Mouse (Mus musculus): ENCODE data around the gene Tnip2. TPM values are rescaled to one million over a fixed set of nuclear protein-coding genes. Genes with fewer than 3 reads are reported as not detected.

Tnip2 gene
- polyA plus RNA-seq (2014; fragmentation: Illumina TruSeq; extraction: RNeasy Lipid Tissue Mini Kit (QIAGEN cat#74804); ENCODE audit: low read depth, low replicate concordance): 22.8 TPM

DNA sequence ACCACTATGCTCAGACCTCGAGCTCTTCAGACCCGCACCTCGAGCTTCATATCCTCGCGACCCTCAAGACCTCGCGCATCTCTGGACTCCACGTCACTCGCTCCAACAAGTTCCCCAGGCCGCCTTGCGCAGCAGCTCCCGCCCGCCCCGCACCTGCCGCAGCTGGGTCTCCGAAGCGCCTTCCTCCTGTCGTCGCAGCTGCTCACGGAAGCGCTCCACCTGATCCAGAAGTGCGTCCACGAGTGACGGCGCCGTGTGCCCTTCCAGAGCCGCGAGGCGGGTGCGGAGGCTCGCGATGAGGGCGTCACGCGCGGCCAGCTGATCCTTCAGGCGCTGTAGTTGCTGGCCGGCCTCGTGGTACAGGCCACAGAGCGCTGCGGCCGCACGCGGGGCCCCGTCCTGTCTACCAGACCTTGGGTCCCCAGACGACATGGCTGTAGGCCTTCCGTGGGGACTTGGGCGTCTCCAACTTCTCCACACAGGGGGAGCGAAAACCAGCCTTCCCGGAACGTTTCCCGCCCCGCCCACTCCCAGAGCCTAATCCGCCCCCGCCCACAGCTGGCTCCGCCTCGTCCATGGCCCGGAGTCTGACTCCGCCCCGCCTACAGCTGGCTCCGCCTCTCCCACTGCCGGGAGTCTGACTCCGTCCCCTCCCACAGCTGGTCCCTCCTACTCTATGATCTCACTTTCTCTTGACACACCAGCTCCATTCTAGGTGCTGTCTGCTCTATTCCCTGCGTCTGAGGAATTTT is at the start of gene Tnip2:
Tnip2 (minus strand) TSS at position 526 of the 752 bp plus-strand sequence.

DNA sequence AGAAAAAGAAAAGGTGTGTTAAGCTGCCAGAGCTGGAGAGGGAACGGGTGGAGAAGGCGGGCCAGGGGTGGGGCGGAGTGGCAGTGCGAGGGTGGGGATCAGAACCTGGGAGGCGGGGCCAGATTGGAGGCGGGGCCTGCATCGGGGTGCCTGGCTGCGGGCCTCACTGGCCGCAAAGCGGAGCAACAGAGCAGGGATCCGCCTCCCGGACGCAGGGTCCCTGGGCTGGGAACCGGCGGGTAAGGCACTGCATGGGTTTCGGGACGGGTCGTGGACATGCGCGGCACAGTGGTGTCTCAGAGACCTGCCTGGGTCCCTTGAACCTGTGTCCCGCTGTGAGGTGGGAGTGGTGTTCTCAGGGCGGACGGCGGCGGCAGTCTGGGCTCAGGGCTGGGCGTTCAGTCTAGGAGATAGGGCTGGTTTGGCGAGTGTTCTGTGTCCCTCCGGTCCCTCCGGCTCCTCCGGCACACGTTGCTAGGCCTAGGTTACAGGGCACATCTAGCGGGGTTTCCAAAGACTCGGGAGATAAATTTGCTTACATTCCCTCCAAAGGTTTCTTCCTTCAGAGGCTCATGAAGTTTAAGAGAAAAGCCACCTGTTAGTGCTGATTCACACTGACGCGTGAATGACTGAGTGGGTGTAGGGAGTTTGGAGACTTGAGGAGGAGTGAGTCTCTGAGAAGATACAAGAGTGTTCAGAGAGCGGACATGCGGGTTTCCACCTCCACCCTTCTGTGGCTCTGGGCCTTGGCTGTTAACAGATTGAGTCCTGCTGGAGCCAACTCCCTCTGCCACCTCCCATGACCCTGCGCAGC is 12.1 kb upstream of the Tnip2 start, which contains the start of gene Sh3bp2:
Sh3bp2 (plus strand) TSS at position 176 of the 814 bp plus-strand sequence.

Other genes with a start within 250 kb of the Tnip2 start
- 0.74 TPM for gene Zfyve28, start 225.5 kb downstream of the Tnip2 start, polyA plus RNA-seq (2014; fragmentation: Illumina TruSeq; extraction: RNeasy Lipid Tissue Mini Kit (QIAGEN cat#74804); ENCODE audit: low read depth, low replicate concordance)
- 0.87 TPM for gene Cfap99, start 225.4 kb downstream of the Tnip2 start, polyA plus RNA-seq (2014; fragmentation: Illumina TruSeq; extraction: RNeasy Lipid Tissue Mini Kit (QIAGEN cat#74804); ENCODE audit: low read depth, low replicate concordance)
- 80.5 TPM for gene Rnf4, start 177.7 kb downstream of the Tnip2 start, polyA plus RNA-seq (2014; fragmentation: Illumina TruSeq; extraction: RNeasy Lipid Tissue Mini Kit (QIAGEN cat#74804); ENCODE audit: low read depth, low replicate concordance)
- 16.0 TPM for gene Fam193a, start 144.1 kb downstream of the Tnip2 start, polyA plus RNA-seq (2014; fragmentation: Illumina TruSeq; extraction: RNeasy Lipid Tissue Mini Kit (QIAGEN cat#74804); ENCODE audit: low read depth, low replicate concordance)
- gene Sh3bp2, start 11.8 kb upstream of the Tnip2 start, polyA plus RNA-seq (2014; fragmentation: Illumina TruSeq; extraction: RNeasy Lipid Tissue Mini Kit (QIAGEN cat#74804); ENCODE audit: low read depth, low replicate concordance): 15.3 TPM
- 124 TPM for gene Add1, start 59.7 kb upstream of the Tnip2 start, polyA plus RNA-seq (2014; fragmentation: Illumina TruSeq; extraction: RNeasy Lipid Tissue Mini Kit (QIAGEN cat#74804); ENCODE audit: low read depth, low replicate concordance)
- 26.4 TPM for gene Mfsd10, start 123.2 kb upstream of the Tnip2 start, polyA plus RNA-seq (2014; fragmentation: Illumina TruSeq; extraction: RNeasy Lipid Tissue Mini Kit (QIAGEN cat#74804); ENCODE audit: low read depth, low replicate concordance)
- 20.0 TPM for gene Nop14, start 146.2 kb upstream of the Tnip2 start, polyA plus RNA-seq (2014; fragmentation: Illumina TruSeq; extraction: RNeasy Lipid Tissue Mini Kit (QIAGEN cat#74804); ENCODE audit: low read depth, low replicate concordance)
- 4.2 TPM for gene Grk4, start 146.4 kb upstream of the Tnip2 start, polyA plus RNA-seq (2014; fragmentation: Illumina TruSeq; extraction: RNeasy Lipid Tissue Mini Kit (QIAGEN cat#74804); ENCODE audit: low read depth, low replicate concordance)
- gene Htt, start 247.7 kb upstream of the Tnip2 start, polyA plus RNA-seq (2014; fragmentation: Illumina TruSeq; extraction: RNeasy Lipid Tissue Mini Kit (QIAGEN cat#74804); ENCODE audit: low read depth, low replicate concordance): 13.2 TPM